Comparison of ENCODE assay signal across 17 mouse cellular contexts in genomic region chr16:93584976-93585702, GRCm38 (mm10). TPM values are rescaled to one million over a fixed set of nuclear protein-coding genes. Genes with fewer than 3 reads are reported as not detected.
DNase-seq lines count a peak whose midpoint lies in the region; ATAC-seq and TF ChIP-seq lines count a peak whose summit lies in the region.
"Had no signal": no experiment of that assay in that cellular context is flagged by ENCODE, and none has a peak within 500 bp of the region (broad histone marks: within the 10 kb centered on the region; RNA-seq: fewer than 3 reads in every experiment).

No protein-coding gene starts in this region.

- H3K4me1 ChIP-seq in heart, postnatal 0 days (ENCODE audit: control insufficient read depth, insufficient read depth): no peaks in the 10 kb centered on the region
- H3K4me1 ChIP-seq: midbrain, embryonic 12.5 days; neural tube, embryonic 13.5 days had no signal

- no peak overlapping the region for H3K9ac ChIP-seq in heart, postnatal 0 days (replicated peaks; ENCODE audit: low read depth, low read length)
- H3K9ac ChIP-seq: liver, embryonic 13.5 days; midbrain, embryonic 12.5 days; neural tube, embryonic 13.5 days had no signal

- DNase-seq in heart, postnatal 0 days (ENCODE audit: low spot score): no peak
- DNase-seq in heart, postnatal 4 days: no peak
- DNase-seq in lung, postnatal 14 days: peak; percentile 27
- no peak for DNase-seq in lung, postnatal 25 days (ENCODE audit: low spot score)
- DNase-seq in MN1 (ENCODE audit: low spot score) (peak; percentile 29), adipocyte (ENCODE audit: low spot score) (no peak)
- DNase-seq in gastrocnemius, postnatal 4 days (ENCODE audit: low spot score in 2 of 2): no peak
- DNase-seq: cerebellum, adult 8-10 months; heart, postnatal 14 days; liver, embryonic 13.5 days; retina, postnatal 1 day had no signal

- TF ChIP-seq CTCF in heart, postnatal 0 days (IDR thresholded peaks at IDR 0.05; ENCODE audit: low read depth): no peak

- no peak for TF ChIP-seq EP300 in heart, postnatal 0 days (IDR thresholded peaks at IDR 0.05; ENCODE audit: low read depth)

- peak overlapping the region; percentile 33; the same call in 1 of the 2 replicates for H3K4me2 ChIP-seq in heart, postnatal 0 days (ENCODE audit: low read depth, low read length)
- H3K4me2 ChIP-seq: liver, embryonic 13.5 days; midbrain, embryonic 12.5 days; neural tube, embryonic 13.5 days had no signal

- H3K27ac ChIP-seq in heart, postnatal 0 days (ENCODE audit: low read depth): no peak overlapping the region; the same call in 1 of the 2 replicates
- H3K27ac ChIP-seq: liver, embryonic 13.5 days; midbrain, embryonic 12.5 days; neural tube, embryonic 13.5 days had no signal

- no peaks in the 10 kb centered on the region for H3K9me3 ChIP-seq in heart, postnatal 0 days (replicated peaks; ENCODE audit: control insufficient read depth, low read length)
- H3K9me3 ChIP-seq: forebrain, embryonic 10.5 days; liver, embryonic 13.5 days; midbrain, embryonic 12.5 days; neural tube, embryonic 13.5 days had no signal

- no peak for ATAC-seq in heart, postnatal 0 days (ENCODE audit: insufficient read depth, low read depth)
- ATAC-seq in megakaryocyte, adult 5-6 weeks (ENCODE audit: poor library complexity, severe bottlenecking): peak; percentile 44
- ATAC-seq: intestine, embryonic 16.5 days had no signal

- no peak overlapping the region; the same call in 1 of the 2 replicates for H3K4me3 ChIP-seq in heart, postnatal 0 days (ENCODE audit: low read depth, low read length)
- H3K4me3 ChIP-seq: forebrain, embryonic 10.5 days; liver, embryonic 13.5 days; midbrain, embryonic 12.5 days; neural tube, embryonic 13.5 days had no signal

- peaks cover 12% of the 10 kb centered on the region for H3K36me3 ChIP-seq in heart, postnatal 0 days (replicated peaks; ENCODE audit: control insufficient read depth, insufficient read depth, low read length)

- H3K27me3 ChIP-seq in heart, postnatal 0 days (ENCODE audit: control insufficient read depth, insufficient read depth, low read length): no peaks in the 10 kb centered on the region
- H3K27me3 ChIP-seq: liver, embryonic 13.5 days; midbrain, embryonic 12.5 days; neural tube, embryonic 13.5 days had no signal

- WGBS in heart, postnatal 0 days: 73% methylated on average over 24 of the region's 24 CpGs

RNA-seq across cellular contexts. Expression of gene Setd4, which starts 18.7 kb away (rescaled TPM):
- total RNA-seq in heart, postnatal 0 days (2014; rRNA removed; ENCODE audit: low replicate concordance): 3.2 and 5.3 TPM in 2 replicates
- 3.7 TPM in 2 replicates for polyA plus RNA-seq in heart, postnatal 0 days (2015; fragmentation: Nextera tagmentation; extraction: Ambion mirVana)
- total RNA-seq in heart, postnatal 4 days (2021): 1 to 10 TPM; 2.0 to 2.3 TPM
- 3.9 and 6.7 TPM in 2 replicates for total RNA-seq in megakaryocyte, adult 5-6 weeks (2015)
- 1.9 and 2.7 TPM in 2 replicates for total RNA-seq in megakaryocyte, adult 5-6 weeks (2017)
- 1 to 10 TPM; 2.4 to 3.7 TPM for total RNA-seq in gastrocnemius, postnatal 4 days (2021)

RNA-seq across cellular contexts. Expression of gene Cbr1, which starts 20.5 kb away (rescaled TPM):
- 17.2 and 55.5 TPM in 2 replicates for total RNA-seq in heart, postnatal 0 days (2014; rRNA removed; ENCODE audit: low replicate concordance)
- 54.5 and 56.1 TPM in 2 replicates for polyA plus RNA-seq in heart, postnatal 0 days (2015; fragmentation: Nextera tagmentation; extraction: Ambion mirVana)
- total RNA-seq in heart, postnatal 4 days (2021): 10 to 100 TPM; 25.9 to 26.2 TPM
- total RNA-seq in megakaryocyte, adult 5-6 weeks (2015): 3.2 and 4.8 TPM in 2 replicates
- total RNA-seq in megakaryocyte, adult 5-6 weeks (2017): 4.8 and 6.6 TPM in 2 replicates
- 10 to 100 TPM; 28.4 to 30.6 TPM for total RNA-seq in gastrocnemius, postnatal 4 days (2021)

RNA-seq across cellular contexts. Expression of gene Gm5678, which starts 42.8 kb away (rescaled TPM):
- not detected in 2 replicates for total RNA-seq in heart, postnatal 0 days (2014; rRNA removed; ENCODE audit: low replicate concordance)
- not detected in 2 replicates for polyA plus RNA-seq in heart, postnatal 0 days (2015; fragmentation: Nextera tagmentation; extraction: Ambion mirVana)
- total RNA-seq in heart, postnatal 4 days (2021): 1 to 10 TPM in 1 of 2 experiments, under 1 TPM in 1; 0.62 to 1.5 TPM
- total RNA-seq in megakaryocyte, adult 5-6 weeks (2015): not detected in 2 replicates
- not detected in 2 replicates for total RNA-seq in megakaryocyte, adult 5-6 weeks (2017)
- total RNA-seq in gastrocnemius, postnatal 4 days (2021): 1 to 10 TPM; 1.3 to 2.0 TPM
- polyA plus RNA-seq: embryonic facial prominence, embryonic 11.5 days; forebrain, embryonic 10.5 days; intestine, embryonic 16.5 days; liver, embryonic 13.5 days; midbrain, embryonic 12.5 days; neural tube, embryonic 13.5 days had no signal

Comparison
In these comparisons a context has a peak if more than half of its experiments do, and no peak if none do; other contexts are left out.
1. DNase-seq: peak in lung, postnatal 14 days (single experiment) and MN1 (single experiment); none in heart, postnatal 0 days (single experiment), heart, postnatal 4 days (single experiment), lung, postnatal 25 days (single experiment), adipocyte (single experiment) and gastrocnemius, postnatal 4 days (0 of 2).